10 mouse cellular contexts compared by ENCODE assay signal in the genomic region with DNA sequence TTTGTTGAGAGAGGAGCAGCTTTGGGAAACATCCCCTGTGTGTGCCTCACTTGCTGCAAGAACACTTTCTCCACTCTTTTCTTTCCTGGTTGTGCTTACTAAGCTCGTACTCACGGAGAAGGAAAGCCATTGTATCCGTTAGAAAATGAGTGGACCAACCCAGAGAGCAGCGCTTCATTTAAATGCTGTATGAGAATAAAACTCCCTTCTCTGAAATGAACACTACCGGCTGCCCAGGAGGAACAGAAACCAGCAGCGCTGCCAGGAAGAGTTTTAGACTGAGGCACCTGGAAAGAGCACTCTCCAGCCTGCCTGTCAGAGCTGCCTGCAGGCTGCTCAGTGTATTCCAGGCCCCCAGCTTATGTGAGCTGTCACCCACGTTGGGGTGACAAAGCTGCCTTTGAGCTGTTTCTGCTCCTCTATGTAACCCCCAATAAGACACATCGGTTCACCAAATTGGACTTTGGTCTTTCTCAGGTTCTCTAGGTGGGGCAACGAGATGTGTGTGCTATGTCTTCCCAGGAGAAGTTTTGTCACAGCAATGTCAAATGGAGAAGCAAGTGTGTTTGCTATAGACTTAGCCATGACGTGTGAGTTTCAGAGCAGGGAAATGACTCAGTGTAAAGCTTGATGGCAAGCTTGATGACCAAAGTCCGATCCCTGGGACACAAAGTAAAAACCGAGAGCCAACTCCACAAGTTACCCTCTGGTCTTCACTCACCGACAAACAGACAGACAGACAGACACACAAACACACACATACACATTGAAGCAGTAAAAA. TPM values are rescaled to one million over a fixed set of nuclear protein-coding genes. Genes with fewer than 3 reads are reported as not detected.
DNase-seq lines count a peak whose midpoint lies in the region; ATAC-seq and TF ChIP-seq lines count a peak whose summit lies in the region.
"Had no signal": no experiment of that assay in that cellular context is flagged by ENCODE, and none has a peak within 500 bp of the region (broad histone marks: within the 10 kb centered on the region; RNA-seq: fewer than 3 reads in every experiment).

No protein-coding gene starts in this region.

- H3K4me2 ChIP-seq in forebrain, embryonic 12.5 days, result peak overlapping the region; percentile 6; the same call in 1 of the 2 replicates
- no peak overlapping the region for H3K4me2 ChIP-seq in forebrain, embryonic 11.5 days (ENCODE audit: low read depth, low read length, severe bottlenecking)
- H3K4me2 ChIP-seq in kidney, embryonic 14.5 days (replicated peaks; ENCODE audit: low read depth, low read length), result no peak overlapping the region
- H3K4me2 ChIP-seq: liver, embryonic 15.5 days had no signal

- peaks cover 11% of the 10 kb centered on the region for H3K4me1 ChIP-seq in forebrain, embryonic 12.5 days
- H3K4me1 ChIP-seq in forebrain, embryonic 11.5 days (replicated peaks; ENCODE audit: control insufficient read depth, insufficient read depth, low read length), result peaks cover 3% of the 10 kb centered on the region; the same call in 1 of the 2 replicates
- no peaks in the 10 kb centered on the region for H3K4me1 ChIP-seq in kidney, adult 2 months (ENCODE audit: control insufficient read depth, insufficient read depth, low read length)
- H3K4me1 ChIP-seq in kidney, embryonic 14.5 days (ENCODE audit: control insufficient read depth, insufficient read depth, low read length), result no peaks in the 10 kb centered on the region

- H3K27me3 ChIP-seq in forebrain, embryonic 12.5 days, result peaks cover 4% of the 10 kb centered on the region; the same call in 1 of the 2 replicates
- 0 out of 2 replicates have a peak, but pooled peaks cover 2% of the 10 kb centered on the region for H3K27me3 ChIP-seq in forebrain, embryonic 11.5 days (ENCODE audit: control insufficient read depth, insufficient read depth, low read length)
- no peaks in the 10 kb centered on the region for H3K27me3 ChIP-seq in kidney, adult 2 months (replicated peaks; ENCODE audit: control insufficient read depth, insufficient read depth, low read length)
- H3K27me3 ChIP-seq in kidney, embryonic 14.5 days (ENCODE audit: control insufficient read depth, insufficient read depth, low read length), result no peaks in the 10 kb centered on the region
- H3K27me3 ChIP-seq: liver, embryonic 15.5 days had no signal

- H3K9me3 ChIP-seq in forebrain, embryonic 12.5 days, result no peaks in the 10 kb centered on the region
- no peaks in the 10 kb centered on the region for H3K9me3 ChIP-seq in forebrain, embryonic 11.5 days (ENCODE audit: control insufficient read depth, low read length)
- H3K9me3 ChIP-seq in kidney, embryonic 14.5 days (ENCODE audit: control insufficient read depth, low read length), result no peaks in the 10 kb centered on the region
- H3K9me3 ChIP-seq: liver, embryonic 15.5 days had no signal

- H3K9ac ChIP-seq in forebrain, embryonic 12.5 days, result no peak overlapping the region
- no peak overlapping the region for H3K9ac ChIP-seq in forebrain, embryonic 11.5 days (ENCODE audit: low read length)
- H3K9ac ChIP-seq in kidney, embryonic 14.5 days (ENCODE audit: low read depth, low read length), result no peak overlapping the region
- H3K9ac ChIP-seq: liver, embryonic 15.5 days had no signal

- no peak overlapping the region for H3K4me3 ChIP-seq in forebrain, embryonic 12.5 days (replicated peaks)
- no peak overlapping the region for H3K4me3 ChIP-seq in forebrain, embryonic 11.5 days (ENCODE audit: low read depth, low read length)
- no peak overlapping the region for H3K4me3 ChIP-seq in kidney, adult 2 months (ENCODE audit: insufficient read depth, low read depth, low read length)
- H3K4me3 ChIP-seq in kidney, embryonic 14.5 days (ENCODE audit: low read length), result no peak overlapping the region
- H3K4me3 ChIP-seq: liver, embryonic 15.5 days had no signal

- no peak for DNase-seq in forebrain, embryonic 11.5 days (ENCODE audit: low spot score)
- peak; percentile 10 for DNase-seq in kidney, adult 2 months
- peak; percentile 17 for DNase-seq in spleen, adult 12 weeks (ENCODE audit: low spot score)
- no peak for DNase-seq in left cerebral cortex, adult 18-20 months (ENCODE audit: low spot score in 2 of 2)
- no peak for DNase-seq in kidney, postnatal 14 days
- DNase-seq: heart, postnatal 10 days had no signal

- H3K36me3 ChIP-seq in forebrain, embryonic 12.5 days (replicated peaks), result no peaks in the 10 kb centered on the region
- H3K36me3 ChIP-seq in forebrain, embryonic 11.5 days (ENCODE audit: control insufficient read depth, insufficient read depth, low read length), result no peaks in the 10 kb centered on the region
- no peaks in the 10 kb centered on the region for H3K36me3 ChIP-seq in kidney, adult 2 months (ENCODE audit: control insufficient read depth, insufficient read depth, low read length)
- H3K36me3 ChIP-seq in kidney, embryonic 14.5 days (ENCODE audit: control insufficient read depth, insufficient read depth, low read length), result no peaks in the 10 kb centered on the region
- H3K36me3 ChIP-seq: liver, embryonic 15.5 days had no signal

- no peak for TF ChIP-seq CTCF in kidney, adult 2 months (conservative IDR thresholded peaks at IDR 0.05; ENCODE audit: insufficient read depth, insufficient read length, low read depth, low read length)

- no peak for TF ChIP-seq POLR2A in kidney, adult 2 months (IDR thresholded peaks at IDR 0.05; ENCODE audit: low read depth, low read length)

- no peak overlapping the region for H3K27ac ChIP-seq in forebrain, embryonic 12.5 days
- H3K27ac ChIP-seq in forebrain, embryonic 11.5 days (ENCODE audit: low read depth, low read length), result no peak overlapping the region
- H3K27ac ChIP-seq in kidney, adult 2 months (ENCODE audit: insufficient read depth, low read depth, low read length), result no peak overlapping the region
- H3K27ac ChIP-seq in kidney, embryonic 14.5 days (ENCODE audit: low read depth, low read length), result no peak overlapping the region
- H3K27ac ChIP-seq: liver, embryonic 15.5 days had no signal

- no peak for ATAC-seq in forebrain, embryonic 12.5 days (ENCODE audit: low FRiP score)
- ATAC-seq in forebrain, embryonic 11.5 days (replicated peaks; ENCODE audit: low FRiP score), result no peak
- no peak for ATAC-seq in kidney, embryonic 14.5 days (ENCODE audit: low FRiP score, low TSS enrichment)
- ATAC-seq in hematopoietic stem cell, adult 5-6 weeks (replicated peaks in 1 of 2; ENCODE audit: insufficient read depth in 1 of 2, low FRiP score in 2 of 2, low TSS enrichment in 1 of 2, low read depth in 1 of 2, poor library complexity in 2 of 2, severe bottlenecking in 2 of 2), result peak; percentile 80 to 86

- WGBS in forebrain, embryonic 12.5 days, result 46% methylated on average over 13 of the region's 13 CpGs
- WGBS in forebrain, embryonic 11.5 days, result 46% methylated on average over 13 of the region's 13 CpGs
- WGBS in kidney, adult 2 months, result 59% methylated on average over 13 of the region's 13 CpGs
- WGBS in kidney, embryonic 14.5 days, result 69% methylated on average over 13 of the region's 13 CpGs

RNA-seq across cellular contexts. Expression of gene Tiparp, which starts 10.3 kb away (rescaled TPM):
- 29.4 and 30.6 TPM in 2 replicates for polyA plus RNA-seq in forebrain, embryonic 12.5 days (2016; fragmentation: Nextera tagmentation; extraction: Ambion mirVana)
- 27.2 and 31.1 TPM in 2 replicates for polyA plus RNA-seq in forebrain, embryonic 11.5 days (2014; fragmentation: Nextera tagmentation; extraction: Ambion mirVana)
- 3.9 and 4.9 TPM in 2 replicates for polyA plus RNA-seq in kidney, adult 2 months (2012; rRNA removed)
- 23.1 and 29.9 TPM in 2 replicates for polyA plus RNA-seq in kidney, embryonic 14.5 days (2014; fragmentation: Nextera tagmentation; extraction: Ambion mirVana)
- 48.0 and 50.8 TPM in 2 replicates for total RNA-seq in hematopoietic stem cell, adult 5-6 weeks (2017)
- total RNA-seq in left cerebral cortex, adult 18-20 months (2021), result 10 to 100 TPM; 15.9 to 19.1 TPM

Comparison
In these comparisons a context has a peak if more than half of its experiments do, and no peak if none do; other contexts are left out.
1. DNase-seq: peak in kidney, adult 2 months (single experiment) and spleen, adult 12 weeks (single experiment); none in forebrain, embryonic 11.5 days (single experiment), left cerebral cortex, adult 18-20 months (0 of 2) and kidney, postnatal 14 days (single experiment).
2. ATAC-seq: peak in hematopoietic stem cell, adult 5-6 weeks (2 of 2); none in forebrain, embryonic 12.5 days (single experiment), forebrain, embryonic 11.5 days (single experiment) and kidney, embryonic 14.5 days (single experiment).